Mouse (Mus musculus): ENCODE measurements around the gene Tmod3. TPM values are rescaled to one million over a fixed set of nuclear protein-coding genes. Genes with fewer than 3 reads are reported as not detected.
"Not testable (repeated sequence)": the region's sequence is repeated elsewhere in the genome, so short reads cannot be mapped to it uniquely, and the experiment has no call there.

Tmod3 gene
- total RNA-seq, 2 experiments from 2014 or later, result 51.5 to 61.4 TPM

- DNase-seq (ENCODE audit: low spot score in 2 of 2), result no peak
Observed at GRCm38 (mm10) chr9:75511236-75511939, 48.1 kb downstream of the Tmod3 start.

DNA sequence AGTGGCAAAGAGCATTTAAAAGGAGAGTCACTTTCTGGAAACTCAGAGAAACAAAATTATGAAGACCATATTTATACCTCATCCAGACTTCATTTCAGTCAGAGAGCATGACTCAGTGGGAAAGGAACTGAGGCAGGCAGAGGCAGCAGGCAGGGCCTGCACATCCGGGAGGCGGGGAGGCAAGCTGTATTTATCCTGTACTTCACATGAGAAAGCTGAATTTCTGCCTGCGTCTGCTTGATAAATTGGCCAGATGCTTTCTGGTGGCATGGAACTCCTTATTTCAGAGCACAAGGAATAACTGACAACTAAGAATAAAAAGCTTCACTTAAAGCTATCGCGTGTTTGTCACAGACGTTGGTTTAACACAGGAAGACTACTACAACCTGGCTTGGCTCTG is 55.1 kb downstream of the Tmod3 start:
- DNase-seq (ENCODE audit: low spot score in 2 of 2), result peak in 1 of 2 experiments; percentile 37

DNA sequence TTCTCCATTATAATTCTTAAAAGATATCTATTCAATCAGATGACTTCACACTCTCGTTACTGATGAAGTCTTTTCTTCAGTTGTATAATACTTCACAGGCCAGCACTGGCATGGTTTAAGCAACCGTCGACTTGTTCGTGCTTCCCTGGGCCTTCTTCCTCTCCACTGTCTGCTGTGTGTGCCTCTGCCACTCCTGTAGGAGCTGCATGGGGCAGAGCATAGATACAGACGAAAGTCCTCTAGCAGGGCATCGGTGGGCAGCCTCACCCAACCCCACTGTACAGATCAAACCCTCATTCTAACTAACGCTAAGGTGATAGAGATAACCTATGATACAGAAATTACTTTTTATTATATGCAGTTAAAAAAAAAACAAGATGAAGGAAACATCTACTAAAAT is 60.9 kb downstream of the Tmod3 start:
- DNase-seq (ENCODE audit: low spot score in 2 of 2), result no peak

DNA sequence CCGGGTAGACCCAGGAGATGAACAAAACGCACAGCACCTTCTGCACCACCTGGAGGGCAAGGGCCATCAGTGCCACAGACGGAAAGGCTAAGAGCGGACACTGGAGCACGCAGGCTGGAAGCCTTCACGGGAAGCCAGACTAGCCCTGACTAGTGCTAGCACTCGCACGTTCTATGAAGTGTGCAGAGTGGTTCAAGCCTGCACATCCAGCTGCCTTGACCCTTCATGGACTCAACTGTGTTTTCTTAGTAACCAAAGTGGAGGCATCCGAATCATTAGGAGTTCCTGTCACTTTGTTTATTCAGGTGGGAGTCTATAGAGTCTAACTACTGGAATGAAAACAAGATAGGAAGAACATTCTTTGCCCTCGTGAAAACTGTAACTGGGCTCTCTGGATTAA is 63.5 kb downstream of the Tmod3 start:
- DNase-seq (ENCODE audit: low spot score in 2 of 2), result no peak

- peak; percentile 38 to 49 for DNase-seq (ENCODE audit: low spot score in 2 of 2)
Observed at GRCm38 (mm10) chr9:75494407-75495005, 65.0 kb downstream of the Tmod3 start.

DNA sequence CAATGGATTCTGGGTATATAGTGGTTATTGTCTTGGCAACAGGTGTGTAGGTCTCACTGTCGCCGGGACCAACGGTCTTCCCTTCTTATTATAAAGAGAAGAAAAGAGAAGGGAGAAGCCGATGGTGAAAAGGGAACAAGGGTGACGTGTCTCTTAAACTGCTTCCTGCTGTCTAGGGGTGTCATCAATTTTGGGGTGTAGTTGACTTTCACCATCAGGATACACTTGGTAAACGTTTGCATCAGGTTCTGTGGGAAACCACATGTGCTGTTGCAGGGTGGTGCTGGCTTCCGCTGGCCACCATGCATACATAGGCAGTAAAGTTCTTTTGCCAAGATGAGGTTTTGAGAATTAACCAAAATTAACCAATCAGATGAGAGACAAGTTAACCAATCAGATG is 71.2 kb downstream of the Tmod3 start:
- not testable (repeated sequence) for DNase-seq (ENCODE audit: low spot score in 2 of 2)

DNA sequence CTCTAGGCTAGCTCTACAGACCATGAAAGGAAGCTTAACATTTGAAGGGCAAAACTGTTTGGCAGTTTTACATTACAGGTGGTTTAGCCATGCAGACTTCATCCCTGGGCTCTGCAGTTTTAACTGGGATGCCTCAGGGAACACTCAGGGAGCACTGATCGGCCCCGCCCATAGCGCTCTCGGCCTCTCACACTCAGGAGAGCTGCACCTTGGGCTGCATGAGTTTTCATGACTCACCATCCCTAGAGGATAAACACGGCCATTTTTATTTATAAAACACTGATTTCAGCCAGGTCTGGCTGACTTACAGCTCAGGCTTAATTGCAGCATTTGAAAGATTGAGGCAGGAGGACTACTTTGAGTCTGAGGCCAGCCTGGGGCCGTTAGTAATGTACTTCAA is 74.2 kb downstream of the Tmod3 start:
- DNase-seq (ENCODE audit: low spot score in 2 of 2), result no peak

GRCm38 (mm10) chr9:75480536-75481075 is 78.9 kb downstream of the Tmod3 start:
- peak in 1 of 2 experiments; percentile 14 for DNase-seq (ENCODE audit: low spot score in 2 of 2)

- peak in 1 of 2 experiments; percentile 24 for DNase-seq (ENCODE audit: low spot score in 2 of 2)
Observed at GRCm38 (mm10) chr9:75479106-75479725, 80.2 kb downstream of the Tmod3 start.

DNA sequence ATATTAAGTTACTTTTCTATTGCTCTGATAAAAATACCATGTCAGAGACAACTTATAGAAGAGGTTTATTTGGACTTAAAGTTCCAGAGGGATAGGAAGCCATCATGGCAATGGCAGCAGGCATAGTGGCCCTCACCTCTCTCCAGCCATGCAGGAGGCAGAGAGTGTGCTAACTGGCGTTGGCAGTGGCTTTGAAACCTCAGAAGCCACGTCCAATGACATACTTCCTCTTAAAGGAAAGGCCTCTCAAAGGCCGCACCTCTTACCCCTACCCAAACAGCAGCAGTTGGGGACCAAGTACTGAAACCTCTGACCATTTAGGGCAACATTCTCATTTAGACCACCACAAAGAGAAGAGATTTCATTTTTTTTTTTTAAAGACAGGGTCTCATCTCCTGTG is 82.2 kb downstream of the Tmod3 start:
- no peak for DNase-seq (ENCODE audit: low spot score in 2 of 2)

DNA sequence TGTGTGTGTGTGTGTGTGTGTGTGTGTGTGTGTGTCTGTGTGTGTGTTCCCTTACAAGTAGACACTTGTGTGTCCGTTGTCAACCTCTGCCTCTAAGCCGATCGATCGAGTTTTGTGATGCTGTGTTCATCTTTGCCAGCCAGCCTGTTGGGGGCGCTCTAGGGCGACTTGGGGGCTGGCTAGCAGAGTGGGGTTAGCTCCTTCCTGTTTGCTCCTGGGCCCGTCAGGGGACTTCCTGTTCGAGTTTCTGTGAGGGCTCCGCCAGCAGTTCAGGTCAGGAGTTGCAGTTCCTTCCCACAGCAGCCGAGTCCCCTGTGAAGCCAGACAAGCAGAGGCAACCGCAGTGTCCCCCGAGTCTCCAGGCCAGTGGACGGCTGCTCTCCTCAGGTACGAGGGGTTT is 91.2 kb downstream of the Tmod3 start:
- no peak for DNase-seq (ENCODE audit: low spot score in 2 of 2)

DNA sequence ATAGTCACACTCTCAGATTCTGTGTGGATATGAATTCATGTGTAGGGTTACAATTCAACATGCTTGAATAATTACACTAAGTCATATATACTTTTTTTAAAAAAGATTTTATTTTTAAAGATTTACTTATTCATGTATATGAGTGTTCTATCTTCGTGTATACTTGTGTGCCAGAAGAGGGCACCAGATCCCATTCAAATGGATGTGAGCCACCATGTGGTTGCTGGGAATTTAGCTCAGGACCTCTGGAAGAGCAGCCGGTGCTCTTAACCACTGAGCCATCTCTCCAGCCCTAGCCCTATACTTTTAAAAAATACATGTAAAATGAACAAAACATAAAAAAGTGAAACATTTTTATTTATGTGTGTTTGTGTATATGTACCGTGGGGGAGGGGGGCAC is 91.9 kb downstream of the Tmod3 start:
- DNase-seq (ENCODE audit: low spot score in 2 of 2), result no peak

DNA sequence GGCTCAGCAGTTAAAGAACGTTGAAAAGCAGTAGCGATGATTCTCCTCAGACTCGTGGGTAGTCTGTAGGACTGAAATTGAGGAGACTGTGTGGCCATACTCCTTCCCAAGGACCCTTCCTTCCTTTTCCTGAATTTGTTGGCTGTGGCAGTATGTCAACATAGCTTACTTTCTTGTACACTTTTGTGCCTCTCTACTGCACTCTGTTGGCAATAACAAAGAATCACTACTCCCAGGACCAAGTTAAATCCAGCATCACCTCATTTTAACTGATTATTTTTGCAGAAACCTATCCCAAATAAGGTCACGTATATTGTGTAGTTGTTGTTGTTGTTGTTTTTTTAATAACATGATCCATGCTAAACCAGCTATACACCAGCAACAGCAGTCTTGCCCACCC is 92.8 kb downstream of the Tmod3 start:
- no peak for DNase-seq (ENCODE audit: low spot score in 2 of 2)

DNA sequence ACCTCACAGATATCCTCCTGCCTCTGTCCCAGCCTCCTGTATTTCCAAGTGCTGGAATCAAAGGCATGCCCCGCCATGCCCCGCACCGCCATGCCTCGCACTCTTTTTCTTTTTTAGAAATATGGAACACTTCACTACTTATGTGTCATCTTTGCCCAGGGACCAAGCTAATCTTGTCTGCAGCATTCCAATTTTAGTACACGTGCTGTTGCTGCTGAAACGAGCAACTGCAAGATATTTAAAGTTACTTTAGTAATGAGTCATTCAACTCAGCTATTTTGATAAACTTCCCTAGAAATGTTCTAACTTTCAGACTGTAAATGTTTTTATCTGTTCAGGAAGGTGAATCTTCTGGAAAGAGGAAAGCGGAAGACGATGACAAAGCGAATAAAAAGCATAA is 93.6 kb downstream of the Tmod3 start:
- no peak for DNase-seq (ENCODE audit: low spot score in 2 of 2)

DNA sequence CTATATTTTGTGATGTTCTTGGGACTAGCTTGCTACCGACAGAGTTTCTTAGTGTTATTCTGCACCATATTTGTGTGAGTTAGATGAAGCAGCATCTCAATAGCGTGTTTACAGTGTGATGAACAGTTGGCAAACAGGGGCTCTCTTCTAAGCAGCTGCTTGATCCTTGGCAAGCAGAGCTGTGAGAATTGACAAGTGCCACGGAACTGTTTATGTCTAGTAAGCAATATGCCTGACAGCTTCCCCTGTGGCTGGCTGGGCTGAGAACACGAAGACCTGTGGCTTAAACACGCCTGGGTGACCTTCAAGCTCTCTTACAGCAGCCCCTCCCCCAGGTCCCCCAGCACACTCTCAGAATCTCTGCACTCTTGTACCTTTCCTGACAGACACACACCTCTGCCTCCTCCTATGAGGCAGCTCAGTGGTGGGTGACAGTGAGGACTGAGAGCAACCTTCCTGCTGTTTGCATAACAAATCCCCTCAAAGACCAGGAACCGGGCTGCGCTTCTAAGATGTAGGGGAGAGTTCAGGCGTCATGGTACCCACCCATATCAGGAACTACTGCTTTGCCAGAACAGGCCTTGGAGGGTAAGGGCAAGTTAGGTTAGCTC is 96.3 kb downstream of the Tmod3 start:
- peak in 1 of 2 experiments; percentile 40 for DNase-seq (ENCODE audit: low spot score in 2 of 2)

GRCm38 (mm10) chr9:75455684-75456083 is 103.8 kb downstream of the Tmod3 start:
- no peak for DNase-seq (ENCODE audit: low spot score in 2 of 2)

DNA sequence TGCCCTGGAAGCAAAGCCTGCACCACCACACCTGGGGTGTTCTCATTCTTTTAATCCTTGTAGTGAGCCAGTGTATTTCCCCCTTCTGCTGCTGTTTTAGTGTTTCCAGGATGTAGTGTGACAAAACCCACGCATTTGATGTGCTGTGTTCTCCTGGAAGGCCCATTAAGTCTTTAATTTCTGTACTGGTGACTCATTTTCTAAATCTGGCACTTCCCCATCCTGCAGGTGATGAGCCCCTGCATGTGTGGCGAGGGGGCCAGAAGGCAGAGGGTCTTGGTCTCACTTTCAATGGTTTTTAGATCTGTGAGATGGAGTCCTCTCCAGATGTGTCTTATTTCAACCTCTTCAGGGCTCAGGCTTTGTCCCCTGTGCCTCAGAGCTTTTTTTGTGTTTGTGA is 105.5 kb downstream of the Tmod3 start:
- DNase-seq (ENCODE audit: low spot score in 2 of 2), result no peak

GRCm38 (mm10) chr9:75448021-75448420 is 111.4 kb downstream of the Tmod3 start:
- no peak for DNase-seq (ENCODE audit: low spot score in 2 of 2)
